Mouse (Mus musculus): Measurements from ENCODE around the gene Mylk2. TPM values are rescaled to one million over a fixed set of nuclear protein-coding genes. Genes with fewer than 3 reads are reported as not detected.

Mylk2 gene
- polyA plus RNA-seq, 2 experiments = not detected

DNA sequence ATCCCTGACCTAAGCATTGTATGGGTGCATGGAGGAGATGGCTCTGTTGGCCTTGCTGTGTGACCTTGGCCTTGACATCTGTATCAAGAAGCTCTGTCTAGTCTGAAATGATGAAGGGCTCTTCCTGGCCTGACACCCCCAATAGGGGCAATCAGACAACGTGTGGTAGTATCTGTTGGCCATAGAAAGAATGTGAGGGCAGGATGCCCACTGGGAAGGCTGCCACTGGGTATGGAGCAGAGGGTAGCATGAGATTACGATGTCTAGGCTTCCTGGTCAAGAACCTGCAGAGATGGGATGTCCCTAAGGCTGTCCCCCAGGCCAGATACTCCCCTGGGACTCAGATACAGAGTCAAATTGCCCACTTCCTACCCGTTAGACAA, 17.8 kb downstream of the Mylk2 start:
- Histone ChIP-seq H3K4me1 (replicated peaks; ENCODE audit: control insufficient read depth in 2 of 2, insufficient read depth in 2 of 2, low read length in 1 of 2) (peaks cover 0 to 5% of the 10 kb centered on the region in 2 experiments; a peak in 1 of 4 replicates), H3K36me3 (replicated peaks; ENCODE audit: control insufficient read depth, insufficient read depth, low read depth) (no peaks in the 10 kb centered on the region), H3K4me2 (ENCODE audit: low read depth) (no peak overlapping the region), H3K9ac (replicated peaks) (no peak overlapping the region), H3K27ac (no peak overlapping the region), H3K4me3 (ENCODE audit: insufficient read depth in 1 of 2, low read depth in 2 of 2, low read length in 2 of 2) (no peak overlapping the region), H3K27me3 (ENCODE audit: control insufficient read depth, insufficient read depth, low read length) (no peaks in the 10 kb centered on the region), H3K9me3 (ENCODE audit: control insufficient read depth, low read length) (no peaks in the 10 kb centered on the region)
- DNase-seq (ENCODE audit: low read depth in 3 of 3, low spot score in 3 of 3) (no peak), ATAC-seq (ENCODE audit: insufficient read depth) (no peak)
- TF ChIP-seq CTCF (IDR thresholded peaks at IDR 0.05; ENCODE audit: low read depth) (no peak), EP300 (IDR thresholded peaks at IDR 0.05; ENCODE audit: low read depth) (no peak)
- 41% methylated on average over 3 of the region's 3 CpGs for WGBS (ENCODE audit: insufficient replicate concordance)

DNA sequence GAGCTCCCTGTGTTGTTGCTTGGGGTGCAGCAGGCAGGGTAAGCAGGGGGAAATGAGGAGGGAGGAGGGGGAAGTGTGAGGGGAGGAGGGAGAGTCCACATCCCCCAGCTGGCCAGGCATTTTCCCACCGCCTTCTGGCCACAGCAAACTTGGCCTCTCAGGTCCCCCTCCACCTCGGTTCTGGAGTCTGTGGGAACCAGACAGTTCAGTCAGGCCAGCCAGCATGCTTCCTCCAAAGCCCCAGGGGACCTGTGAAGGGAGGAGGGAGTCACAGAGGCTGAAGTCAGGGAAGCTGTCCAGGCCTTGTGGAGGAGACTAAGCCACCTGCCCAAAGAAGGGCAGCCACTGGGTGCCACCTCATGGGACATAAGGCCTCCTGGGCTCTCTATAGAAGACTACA, 19.1 kb downstream of the Mylk2 start:
- Histone ChIP-seq H3K4me3 (ENCODE audit: insufficient read depth in 1 of 2, low read depth in 2 of 2, low read length in 2 of 2) (no peak overlapping the region), H3K27me3 (ENCODE audit: control insufficient read depth, insufficient read depth, low read length) (no peaks in the 10 kb centered on the region), H3K36me3 (replicated peaks; ENCODE audit: control insufficient read depth, insufficient read depth, low read depth) (no peaks in the 10 kb centered on the region), H3K4me2 (ENCODE audit: low read depth) (no peak overlapping the region), H3K9me3 (ENCODE audit: control insufficient read depth, low read length) (no peaks in the 10 kb centered on the region), H3K27ac (no peak overlapping the region), H3K9ac (replicated peaks) (no peak overlapping the region), H3K4me1 (replicated peaks; ENCODE audit: control insufficient read depth in 2 of 2, insufficient read depth in 2 of 2, low read length in 1 of 2) (peaks cover 0 to 5% of the 10 kb centered on the region in 2 experiments; a peak in 1 of 4 replicates)
- DNase-seq (ENCODE audit: low read depth in 3 of 3, low spot score in 3 of 3) (no peak), ATAC-seq (ENCODE audit: insufficient read depth) (no peak)
- TF ChIP-seq EP300 (IDR thresholded peaks at IDR 0.05; ENCODE audit: low read depth) = no peak
- no peak for TF ChIP-seq CTCF (IDR thresholded peaks at IDR 0.05; ENCODE audit: low read depth)
- 30% methylated on average over 2 of the region's 2 CpGs for WGBS (ENCODE audit: insufficient replicate concordance)

DNA sequence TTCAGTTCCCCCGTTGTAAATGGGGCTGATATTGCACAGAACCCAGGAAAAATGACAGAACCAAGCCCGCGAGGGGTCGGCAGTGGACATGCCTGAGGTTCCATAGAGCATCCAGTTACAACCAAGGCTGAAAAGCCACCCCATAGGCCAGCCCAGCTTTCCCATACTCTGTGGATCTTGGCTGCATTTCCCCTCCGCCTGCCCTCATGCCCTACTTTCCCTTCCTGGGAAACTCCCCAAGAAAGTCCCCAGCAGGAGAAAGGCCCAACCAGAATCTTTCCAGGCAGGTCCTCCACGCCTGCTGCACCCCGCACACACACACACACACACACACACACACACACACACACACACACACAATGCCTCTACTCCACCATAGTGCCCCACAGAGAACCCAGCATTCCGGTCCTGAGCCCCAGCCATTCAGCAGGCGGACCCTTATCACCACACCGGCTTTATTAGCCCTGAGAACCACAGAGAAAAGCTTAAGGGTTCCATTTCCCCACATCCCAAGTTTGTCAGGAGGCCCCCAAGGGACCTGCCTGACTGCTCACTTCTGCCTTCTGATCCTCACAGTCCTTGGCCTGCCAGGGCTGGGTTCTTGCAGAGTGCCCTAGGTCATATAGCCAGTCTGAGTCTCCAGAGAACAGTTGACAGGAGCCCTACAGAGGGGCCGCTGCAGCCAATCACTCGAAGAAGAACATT, 20.5 kb downstream of the Mylk2 start:
- Histone ChIP-seq H3K4me3 (ENCODE audit: insufficient read depth in 1 of 2, low read depth in 2 of 2, low read length in 2 of 2) (no peak overlapping the region), H3K9me3 (ENCODE audit: control insufficient read depth, low read length) (no peaks in the 10 kb centered on the region), H3K27me3 (ENCODE audit: control insufficient read depth, insufficient read depth, low read length) (no peaks in the 10 kb centered on the region), H3K36me3 (replicated peaks; ENCODE audit: control insufficient read depth, insufficient read depth, low read depth) (no peaks in the 10 kb centered on the region), H3K27ac (no peak overlapping the region), H3K4me2 (ENCODE audit: low read depth) (no peak overlapping the region), H3K9ac (replicated peaks) (no peak overlapping the region), H3K4me1 (replicated peaks; ENCODE audit: control insufficient read depth in 2 of 2, insufficient read depth in 2 of 2, low read length in 1 of 2) (peaks cover 0 to 5% of the 10 kb centered on the region in 2 experiments; a peak in 1 of 4 replicates)
- DNase-seq (ENCODE audit: low read depth in 3 of 3, low spot score in 3 of 3) = no peak
- TF ChIP-seq EP300 (IDR thresholded peaks at IDR 0.05; ENCODE audit: low read depth) (no peak), CTCF (IDR thresholded peaks at IDR 0.05; ENCODE audit: low read depth) (no peak)
- no peak for ATAC-seq (ENCODE audit: insufficient read depth)
- 64% methylated on average over 12 of the region's 12 CpGs for WGBS (ENCODE audit: insufficient replicate concordance)

DNA sequence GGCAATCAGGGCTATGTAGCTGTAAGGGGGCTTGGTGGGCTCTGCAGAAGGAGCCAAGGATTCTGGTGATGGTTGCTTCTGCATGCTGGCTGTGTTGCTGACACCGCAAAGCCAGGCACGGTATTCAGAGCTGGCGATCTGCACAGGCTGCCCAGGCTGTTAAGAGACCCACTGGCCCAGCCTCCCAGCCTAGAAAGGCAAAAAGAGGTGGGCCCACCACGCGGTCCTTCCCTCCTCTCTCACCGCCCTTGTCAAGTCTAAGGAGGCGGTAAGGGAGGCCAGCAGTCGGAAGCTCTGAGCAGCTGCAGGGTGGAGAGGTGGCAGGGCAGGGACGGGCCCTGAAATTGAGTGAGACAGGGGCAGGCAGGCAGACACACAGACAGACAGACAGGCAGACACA, 21.9 kb downstream of the Mylk2 start, which contains the start of gene Foxs1:
Gene Foxs1, minus strand, starts transcription at position 161 of the 400 bp plus-strand sequence.
- H3K27me3 ChIP-seq (ENCODE audit: control insufficient read depth, insufficient read depth, low read length) = no peaks in the 10 kb centered on the region
- no peak for TF ChIP-seq EP300 (IDR thresholded peaks at IDR 0.05; ENCODE audit: low read depth)
- no peak for TF ChIP-seq CTCF (IDR thresholded peaks at IDR 0.05; ENCODE audit: low read depth)
- ATAC-seq (ENCODE audit: insufficient read depth) (no peak), DNase-seq (ENCODE audit: low read depth in 3 of 3, low spot score in 3 of 3) (no peak)
- no peak within 1 kb of the TSS for H3K27ac ChIP-seq
- H3K9me3 ChIP-seq (ENCODE audit: control insufficient read depth, low read length) = no peaks in the 10 kb centered on the region
- no peak within 1 kb of the TSS for H3K4me3 ChIP-seq (ENCODE audit: insufficient read depth in 1 of 2, low read depth in 2 of 2, low read length in 2 of 2)
- H3K4me2 ChIP-seq (ENCODE audit: low read depth) = no peak within 1 kb of the TSS
- H3K9ac ChIP-seq (replicated peaks) = no peak within 1 kb of the TSS
- 21% methylated on average over 9 of the region's 9 CpGs for WGBS (ENCODE audit: insufficient replicate concordance)
- no peaks in the 10 kb centered on the region for H3K36me3 ChIP-seq (replicated peaks; ENCODE audit: control insufficient read depth, insufficient read depth, low read depth)
- H3K4me1 ChIP-seq (replicated peaks; ENCODE audit: control insufficient read depth in 2 of 2, insufficient read depth in 2 of 2, low read length in 1 of 2) = peaks cover 0 to 2% of the 10 kb centered on the region in 2 experiments; a peak in 1 of 4 replicates

DNA sequence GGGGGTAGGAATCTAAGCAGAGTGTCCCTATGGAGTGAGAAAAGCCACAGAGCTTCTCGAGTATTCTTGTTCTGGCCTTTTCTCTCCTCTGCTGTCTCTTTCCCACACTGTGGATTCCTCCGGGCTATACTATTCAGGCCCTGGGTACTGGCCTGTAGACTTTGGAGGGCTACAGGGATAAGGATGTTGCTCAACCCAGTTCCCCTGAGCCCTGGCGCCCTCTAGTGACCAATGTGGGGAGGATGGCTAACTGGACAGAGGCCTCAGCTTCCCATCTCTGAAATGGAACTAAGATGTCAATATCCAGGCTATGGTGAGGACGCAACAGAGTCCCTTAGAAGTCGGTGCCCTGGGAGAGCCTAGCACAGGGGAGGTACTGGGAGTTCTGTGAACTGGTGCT, 22.5 kb downstream of the Mylk2 start:
- TF ChIP-seq EP300 (IDR thresholded peaks at IDR 0.05; ENCODE audit: low read depth) (no peak), CTCF (IDR thresholded peaks at IDR 0.05; ENCODE audit: low read depth) (peak; percentile 87)
- Histone ChIP-seq H3K4me1 (replicated peaks; ENCODE audit: control insufficient read depth in 2 of 2, insufficient read depth in 2 of 2, low read length in 1 of 2) (peaks cover 0 to 2% of the 10 kb centered on the region in 2 experiments; a peak in 1 of 4 replicates), H3K9me3 (ENCODE audit: control insufficient read depth, low read length) (no peaks in the 10 kb centered on the region), H3K4me3 (ENCODE audit: insufficient read depth in 1 of 2, low read depth in 2 of 2, low read length in 2 of 2) (no peak overlapping the region), H3K27me3 (ENCODE audit: control insufficient read depth, insufficient read depth, low read length) (no peaks in the 10 kb centered on the region), H3K36me3 (replicated peaks; ENCODE audit: control insufficient read depth, insufficient read depth, low read depth) (no peaks in the 10 kb centered on the region), H3K9ac (replicated peaks) (no peak overlapping the region), H3K27ac (no peak overlapping the region), H3K4me2 (ENCODE audit: low read depth) (no peak overlapping the region)
- ATAC-seq (ENCODE audit: insufficient read depth) (no peak), DNase-seq (ENCODE audit: low read depth in 3 of 3, low spot score in 3 of 3) (peak; percentile 15 to 35 (median 30))
- 12% methylated on average over 5 of the region's 5 CpGs for WGBS (ENCODE audit: insufficient replicate concordance)

Measured in liver, embryonic 14.5 days (tissue).